Mouse (Mus musculus): ENCODE measurements around the gene Vmn1r94.
"Not testable (repeated sequence)": the region's sequence is repeated elsewhere in the genome, so short reads cannot be mapped to it uniquely, and the experiment has no call there.

The Vmn1r94 gene

DNA sequence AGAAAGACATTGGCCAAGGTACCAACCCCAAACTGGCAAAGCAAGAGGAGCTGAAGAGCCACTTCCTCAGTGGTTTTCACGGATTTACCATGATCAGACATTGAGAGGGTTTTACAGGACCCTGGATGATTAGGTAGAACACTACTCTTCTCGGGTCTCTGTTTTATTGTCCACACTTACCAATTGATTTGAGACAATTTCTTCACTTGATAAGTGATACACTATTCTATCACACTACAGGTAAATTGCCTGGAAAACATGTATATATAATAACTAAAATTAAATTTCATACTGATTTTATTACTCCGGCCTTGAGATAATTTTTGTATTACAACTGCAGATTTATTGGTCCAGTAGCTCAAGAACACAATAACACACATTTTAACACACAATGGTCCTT, at the start of gene Vmn1r94:
Vmn1r94 (minus strand) TSS at position 101 of the 400 bp plus-strand sequence.
- DNase-seq: not testable (repeated sequence)

DNA sequence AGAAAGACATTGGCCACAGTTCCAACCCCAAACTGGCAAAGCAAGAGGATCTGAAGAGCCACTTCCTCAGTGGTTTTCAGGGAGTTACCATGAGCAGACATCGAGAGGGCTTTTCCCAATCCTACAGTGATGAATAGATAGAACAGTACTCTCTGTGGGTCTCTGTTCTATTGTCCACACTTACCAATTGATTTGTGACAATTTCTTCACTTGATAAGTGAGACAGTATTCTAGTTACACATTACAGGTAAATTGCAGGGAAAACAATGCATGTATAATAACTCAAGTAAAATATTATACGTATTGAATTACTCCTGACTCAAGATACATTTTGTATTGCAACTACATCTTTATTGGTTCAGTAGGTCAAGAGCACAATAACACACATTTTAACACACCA, 37.3 kb upstream of the Vmn1r94 start, which contains the start of gene Gm6164:
Gm6164 (minus strand) TSS at position 101 of the 400 bp plus-strand sequence.
- not testable (repeated sequence) for DNase-seq

DNA sequence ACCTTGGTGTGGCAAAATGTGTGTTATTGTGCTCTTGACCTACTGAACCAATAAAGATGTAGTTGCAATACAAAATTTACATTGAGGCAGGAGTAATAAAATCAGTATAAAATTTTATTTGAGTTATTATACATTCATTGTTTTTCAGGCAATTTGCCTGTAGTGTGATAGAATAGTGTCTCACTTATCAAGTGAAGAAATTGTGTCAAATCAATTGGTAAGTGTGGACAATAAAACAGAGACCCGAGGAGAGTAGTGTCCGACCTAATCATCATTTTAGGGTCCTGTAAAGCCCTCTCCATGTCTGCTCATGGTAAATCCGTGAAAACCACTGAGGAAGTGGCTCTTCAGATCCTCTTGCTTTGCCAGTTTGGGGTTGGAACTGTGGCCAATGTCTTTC, 25.2 kb upstream of the Vmn1r94 start, which contains the start of gene Vmn1r95:
Vmn1r95 (plus strand) TSS at position 301 of the 400 bp plus-strand sequence.
- DNase-seq: not testable (repeated sequence)

DNA sequence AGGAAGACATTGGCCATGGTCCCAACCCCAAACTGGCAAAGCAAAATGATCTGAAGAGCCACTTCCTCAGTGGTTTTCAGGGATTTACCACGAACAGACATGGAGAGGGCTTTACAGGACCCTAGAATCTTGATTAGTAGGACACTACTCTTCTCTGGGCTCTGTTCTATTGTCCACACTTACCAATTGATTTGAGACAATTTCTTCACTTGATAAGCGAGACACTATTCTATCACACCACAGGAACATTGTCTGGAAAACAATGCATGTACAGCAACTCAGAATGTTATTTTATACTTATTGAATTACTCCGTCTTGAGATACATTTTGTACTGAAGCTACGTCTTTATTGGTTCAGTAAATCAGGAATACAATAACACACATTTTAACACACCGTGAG, 29.2 kb downstream of the Vmn1r94 start, which contains the start of gene Vmn1r93:
Vmn1r93 (minus strand) TSS at position 101 of the 400 bp plus-strand sequence.
- DNase-seq: not testable (repeated sequence)

DNA sequence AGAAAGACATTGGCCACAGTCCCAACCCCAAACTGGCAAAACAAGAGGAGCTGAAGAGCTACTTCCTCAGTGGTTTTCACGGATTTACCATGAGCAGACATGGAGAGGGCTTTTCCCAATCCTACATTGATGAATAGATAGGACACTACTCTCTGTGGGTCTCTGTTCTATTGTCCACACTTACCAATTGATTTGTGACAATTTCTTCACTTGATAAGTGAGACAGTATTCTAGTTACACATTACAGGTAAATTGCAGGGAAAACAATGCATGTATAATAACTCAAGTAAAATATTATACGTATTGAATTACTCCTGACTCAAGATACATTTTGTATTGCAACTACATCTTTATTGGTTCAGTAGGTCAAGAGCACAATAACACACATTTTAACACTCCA, 45.7 kb downstream of the Vmn1r94 start, which contains the start of gene Gm16442:
Gm16442 (minus strand) TSS at position 101 of the 400 bp plus-strand sequence.
- DNase-seq: not testable (repeated sequence)
